Mouse (Mus musculus) gastrocnemius, postnatal 14 days (tissue): ENCODE data around the gene Gm20708. TPM values are rescaled to one million over a fixed set of nuclear protein-coding genes. Genes with fewer than 3 reads are reported as not detected.
"Not testable (repeated sequence)": the region's sequence is repeated elsewhere in the genome, so short reads cannot be mapped to it uniquely, and the experiment has no call there.

Experiments
- DNase-seq: peaks from one replicate; pipeline ENCODE4 v3.0.0; 2021; ENCODE audit warnings: mixed read lengths
- intact Hi-C: fragments of 180-260 bp; cut with DNase I; formaldehyde crosslinking; loops from one replicate; pipeline ENCODE4 v1.15.1; 2025; ENCODE audit warnings: low total_unique reads
- total RNA-seq, 2 experiments: library from RNA; stranded (reverse); gene quantifications; 2 replicates each; pipeline ENCODE4 v1.2.3; 2021

The Gm20708 gene
- total RNA-seq, 2 experiments from 2014 or later, result 0.73 to 1.5 TPM

DNA sequence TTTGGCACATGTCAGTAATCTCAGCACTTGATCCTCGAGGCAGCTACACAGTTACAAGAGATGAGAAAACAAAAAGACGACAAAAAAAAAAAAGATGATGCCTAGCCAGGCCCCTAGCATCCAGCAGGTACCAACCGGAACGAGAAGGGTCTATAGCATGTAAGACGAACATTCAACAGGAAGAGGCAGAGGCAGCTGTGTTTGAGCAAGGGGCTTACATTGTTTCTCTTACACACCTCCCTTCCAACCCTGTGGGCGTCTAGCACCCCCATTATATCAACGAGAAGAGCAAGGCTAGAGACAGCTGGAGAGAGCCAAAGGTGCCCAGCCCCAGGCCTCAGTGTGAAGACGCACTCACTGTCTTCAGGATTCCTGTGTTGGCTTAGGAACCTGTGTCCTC is 17.4 kb downstream of the Gm20708 start:
- intact Hi-C loops, result no loop called here

DNA sequence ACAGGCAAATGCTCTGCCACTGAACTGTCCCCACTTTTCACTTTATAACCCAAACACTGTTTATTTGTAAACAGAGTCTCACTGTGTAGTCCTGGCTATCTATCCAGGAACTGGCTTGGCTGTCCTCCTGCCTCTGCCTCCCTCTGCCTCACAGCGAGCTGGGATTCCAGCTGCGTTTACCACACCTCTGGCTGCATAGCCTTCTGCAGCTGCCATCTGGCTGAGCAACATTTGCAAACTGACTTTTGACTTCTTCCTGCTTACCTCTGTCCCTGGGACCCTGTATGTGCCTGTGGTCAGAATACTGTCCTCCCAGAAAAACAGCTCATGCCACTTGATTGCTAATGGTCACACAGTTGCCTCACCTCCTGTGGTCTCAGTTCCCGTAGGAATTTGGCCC is 17.9 kb downstream of the Gm20708 start:
- intact Hi-C loops, result no loop called here
- DNase-seq, result no peak

More for the DNA sequence above, 17.4 kb downstream of the Gm20708 start:
- no peak for DNase-seq

DNA sequence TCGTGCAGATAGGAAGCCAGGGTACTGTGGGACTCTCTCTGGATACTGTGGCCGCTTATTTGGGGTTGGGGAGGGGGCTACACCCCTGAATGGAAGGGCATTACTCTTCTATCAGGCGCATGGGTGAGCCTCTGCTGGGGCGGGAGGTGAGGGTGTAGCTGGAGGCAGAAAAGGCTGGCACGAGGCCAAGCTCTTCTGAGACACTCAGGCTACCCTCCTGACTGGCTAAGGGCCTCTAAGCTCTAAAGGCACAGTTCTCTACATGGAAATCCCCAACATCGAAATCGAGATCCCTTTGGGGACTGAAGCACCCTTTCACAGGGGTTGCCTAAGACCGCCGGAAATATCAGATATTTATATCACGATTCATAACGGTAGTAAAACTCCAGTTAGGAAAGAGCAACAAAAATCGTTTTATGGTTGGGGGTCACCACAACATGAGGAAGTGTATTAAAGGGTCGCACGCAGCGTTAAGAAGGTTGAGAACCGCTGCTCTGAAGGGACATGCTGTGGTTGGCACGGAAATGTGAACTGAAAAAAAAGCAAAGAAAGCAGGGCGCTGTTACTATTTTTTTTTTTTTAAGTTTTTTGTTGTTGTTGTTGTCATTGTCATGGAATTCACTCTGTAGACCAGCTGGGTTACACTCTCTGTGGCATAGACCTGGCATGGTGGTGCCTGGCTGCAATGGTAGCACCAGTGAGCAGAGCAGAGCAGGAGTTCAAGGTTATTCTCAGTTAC is 18.9 kb downstream of the Gm20708 start:
- DNase-seq, result peak; percentile 38
- intact Hi-C loops, result no loop called here

DNA sequence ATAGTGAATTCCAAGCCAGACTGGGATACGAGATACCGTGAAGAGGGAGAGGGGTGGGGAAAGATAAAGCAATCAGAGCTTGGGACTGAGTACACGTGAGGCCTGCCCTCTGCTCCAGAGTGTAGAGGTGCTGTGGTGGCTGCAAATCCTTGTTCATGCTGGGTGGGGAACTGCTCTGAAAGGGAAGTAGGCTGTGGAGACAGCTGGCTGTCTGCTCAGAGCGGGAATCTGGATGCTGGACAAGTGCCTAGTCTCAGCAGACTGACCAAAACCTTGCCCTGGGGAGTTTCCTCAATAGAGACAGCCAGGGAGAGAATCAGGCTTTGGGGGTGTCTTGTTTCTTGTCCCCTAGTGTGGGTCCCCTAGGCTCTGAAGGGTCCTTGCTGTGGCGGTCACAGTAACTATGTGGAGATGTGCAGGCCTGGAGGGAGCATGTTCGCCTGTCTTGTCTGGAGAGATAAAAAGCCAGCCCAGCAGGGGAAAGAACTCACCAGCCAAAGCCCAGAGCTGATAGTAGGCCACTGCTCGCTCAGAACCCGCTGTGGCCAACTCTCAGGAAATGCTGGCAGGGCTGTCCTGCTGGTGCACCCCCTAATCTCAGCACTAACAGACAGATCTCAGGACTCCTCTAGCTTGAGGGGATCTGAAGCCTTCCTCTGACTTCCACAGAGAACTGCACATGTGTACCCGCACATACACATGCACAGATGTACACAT is 19.6 kb downstream of the Gm20708 start:
- intact Hi-C loops, result no loop called here
- DNase-seq, result peak; percentile 50

DNA sequence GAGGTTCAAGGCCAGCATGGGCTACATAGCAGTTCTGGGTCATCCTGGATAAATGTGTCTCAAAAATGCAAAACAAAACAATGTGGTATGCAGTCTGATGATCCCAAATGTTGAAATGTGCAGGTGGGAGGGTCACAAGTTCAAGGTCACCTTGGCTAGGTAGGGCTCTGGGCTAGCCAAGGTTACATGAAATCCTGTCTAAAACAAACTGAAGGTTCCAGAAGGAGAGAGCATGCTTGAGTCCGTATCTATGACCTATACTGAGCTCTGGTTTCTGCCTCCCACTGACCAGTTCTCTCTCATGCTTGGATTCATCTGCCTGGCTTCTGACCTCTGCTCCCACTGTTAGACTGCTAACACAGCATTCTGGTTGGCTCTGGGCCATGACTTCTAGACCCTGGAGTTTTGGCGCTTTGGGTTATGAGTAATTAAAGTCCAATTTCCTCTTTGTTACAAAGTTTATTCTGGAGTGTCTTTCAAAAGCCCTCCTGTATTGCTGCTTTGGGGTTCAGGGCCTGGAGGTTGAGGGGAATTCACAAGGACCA is 20.3 kb downstream of the Gm20708 start:
- intact Hi-C loops, result no loop called here
- peak; percentile 35 for DNase-seq

DNA sequence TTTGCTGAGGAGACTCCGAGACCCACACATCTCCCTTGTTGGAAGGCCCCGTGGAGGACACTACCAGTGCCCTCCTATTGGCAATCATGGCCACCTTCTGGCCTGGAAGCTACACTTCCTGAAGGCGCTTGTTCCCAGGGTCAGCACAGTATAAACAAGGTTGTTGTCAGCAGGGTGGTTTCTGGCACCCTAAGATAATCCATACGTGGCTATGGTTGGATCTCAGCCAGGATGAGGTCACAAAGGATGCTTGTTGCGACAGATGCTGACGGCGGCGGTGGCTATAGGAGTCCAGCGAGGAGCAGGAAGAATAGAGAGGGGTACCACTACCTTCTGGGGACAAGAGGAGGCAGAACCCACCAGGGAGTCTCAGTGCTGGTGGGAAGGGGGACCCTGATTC is 20.9 kb downstream of the Gm20708 start:
- no peak for DNase-seq
- intact Hi-C loops, result no loop called here

DNA sequence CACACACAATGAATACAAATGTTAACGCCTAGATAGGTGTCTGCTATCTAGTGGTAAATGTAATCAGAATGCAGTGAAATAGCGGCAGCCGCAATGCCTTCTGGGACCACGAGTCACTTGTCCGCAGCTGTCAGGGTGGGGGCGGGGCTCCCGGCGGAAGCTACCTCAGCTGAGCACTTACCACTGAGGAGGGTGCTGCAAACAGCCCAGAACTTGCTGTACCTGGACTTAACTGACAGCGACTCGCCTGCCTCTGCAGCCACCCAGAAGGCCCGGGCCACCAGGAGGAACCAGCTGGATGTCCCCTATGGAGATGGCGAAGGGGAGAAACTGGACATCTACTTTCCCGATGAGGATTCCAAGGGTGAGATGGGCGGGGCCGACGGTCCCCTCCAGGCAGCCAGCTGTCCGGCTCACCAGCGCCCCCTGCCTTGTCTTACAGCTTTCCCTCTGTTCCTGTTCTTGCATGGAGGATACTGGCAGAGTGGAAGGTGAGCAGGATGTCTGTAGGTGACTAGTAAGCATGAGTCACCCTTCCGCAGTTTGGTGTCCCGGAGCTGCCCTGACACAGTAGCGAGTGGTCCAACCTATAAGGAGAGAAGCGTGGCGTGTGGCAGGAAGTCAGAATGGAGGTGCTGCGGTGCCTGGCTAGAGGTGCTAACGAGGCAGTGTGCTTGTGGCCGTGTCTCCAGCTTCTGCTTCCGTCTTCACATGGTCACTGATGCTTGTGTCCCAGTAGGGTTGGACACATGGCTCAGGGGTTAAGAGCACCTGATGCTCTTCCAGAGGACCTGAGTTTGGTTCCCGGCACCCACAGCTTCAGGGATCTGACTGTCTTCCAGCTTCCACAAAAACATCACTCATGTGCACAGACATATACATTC is 22.9 kb downstream of the Gm20708 start:
- intact Hi-C loops, result no loop called here
- DNase-seq, result peak; percentile 83

DNA sequence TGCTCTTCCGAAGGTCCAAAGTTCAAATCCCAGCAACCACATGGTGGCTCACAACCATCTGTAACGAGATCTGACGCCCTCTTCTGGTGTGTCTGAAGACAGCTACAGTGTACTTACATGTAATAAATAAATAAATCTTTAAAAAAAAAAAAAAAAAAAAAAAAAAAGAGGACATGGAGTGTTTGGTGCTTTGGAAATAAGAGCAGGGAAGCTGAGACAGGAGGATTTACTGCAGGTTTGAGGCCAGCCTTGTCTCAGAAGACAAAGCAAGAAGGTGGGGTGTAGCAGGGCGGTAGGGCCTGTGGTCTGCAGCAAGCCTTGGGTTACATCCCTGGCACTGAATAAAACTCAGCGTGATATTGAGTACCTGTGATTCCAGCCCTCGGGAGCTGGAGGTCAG is 24.0 kb downstream of the Gm20708 start:
- DNase-seq, intact Hi-C loops: not testable (repeated sequence)

DNA sequence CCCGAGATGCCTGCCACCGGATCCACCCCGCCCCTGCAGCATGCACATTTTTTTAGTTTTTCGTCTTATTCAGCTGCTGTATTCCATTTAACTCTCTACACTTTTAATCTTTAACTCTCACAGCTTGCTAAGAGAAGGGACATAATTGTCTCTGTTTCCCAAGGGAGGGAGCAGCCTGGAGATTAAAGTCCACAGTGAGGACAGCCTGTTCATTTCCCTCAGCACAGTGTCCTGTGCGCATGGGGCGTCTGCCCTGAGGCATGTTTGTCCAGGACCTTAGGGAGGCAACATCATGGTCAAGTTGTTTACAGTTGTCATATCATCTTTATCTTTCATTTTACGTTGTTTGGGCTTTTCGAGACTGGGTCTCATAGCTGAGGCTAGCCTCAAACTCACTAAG is 24.6 kb downstream of the Gm20708 start:
- no peak for DNase-seq
- intact Hi-C loops, result no loop called here

DNA sequence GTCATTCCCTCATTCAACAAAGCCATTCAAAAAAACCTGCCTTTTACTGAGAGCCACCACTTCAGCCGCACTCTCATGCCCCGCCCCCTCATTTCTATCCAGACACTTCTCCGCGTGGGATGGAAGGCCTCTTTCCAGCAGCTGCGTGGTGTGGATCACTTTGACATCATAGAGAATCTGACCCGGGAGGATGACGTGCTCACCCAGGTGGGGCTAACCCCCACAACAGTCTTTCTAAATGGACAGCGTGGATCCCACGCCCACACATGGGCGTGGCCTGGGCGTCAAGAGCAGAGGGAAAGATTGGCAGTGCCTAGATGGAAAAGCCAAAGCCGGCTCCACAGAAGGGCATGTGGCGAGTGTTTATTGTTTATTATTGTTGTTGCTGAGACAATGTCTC is 26.8 kb downstream of the Gm20708 start:
- intact Hi-C loops, result no loop called here

DNA sequence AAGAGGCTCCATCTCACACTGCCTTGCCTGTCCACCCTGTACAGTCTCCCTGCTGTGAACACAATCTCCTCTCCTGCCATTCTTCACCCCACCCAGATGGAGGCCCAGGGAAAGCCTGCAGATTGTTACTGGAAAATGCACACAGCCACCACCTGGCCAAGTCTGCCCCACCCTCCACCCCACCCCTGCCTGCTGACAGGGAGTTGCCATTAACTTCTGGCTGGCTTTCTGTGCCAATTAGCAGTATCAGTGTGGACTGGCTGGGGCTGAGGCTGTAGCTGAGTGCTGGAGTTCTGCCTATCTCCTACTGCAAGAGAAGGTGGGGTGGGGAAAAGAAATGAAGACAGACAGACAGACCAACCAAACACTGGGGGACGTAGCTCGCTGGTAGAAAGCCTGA is 29.1 kb downstream of the Gm20708 start:
- intact Hi-C loops, result no loop called here
- no peak for DNase-seq

More for the DNA sequence above, 26.8 kb downstream of the Gm20708 start:
- DNase-seq, result peak; percentile 30

DNA sequence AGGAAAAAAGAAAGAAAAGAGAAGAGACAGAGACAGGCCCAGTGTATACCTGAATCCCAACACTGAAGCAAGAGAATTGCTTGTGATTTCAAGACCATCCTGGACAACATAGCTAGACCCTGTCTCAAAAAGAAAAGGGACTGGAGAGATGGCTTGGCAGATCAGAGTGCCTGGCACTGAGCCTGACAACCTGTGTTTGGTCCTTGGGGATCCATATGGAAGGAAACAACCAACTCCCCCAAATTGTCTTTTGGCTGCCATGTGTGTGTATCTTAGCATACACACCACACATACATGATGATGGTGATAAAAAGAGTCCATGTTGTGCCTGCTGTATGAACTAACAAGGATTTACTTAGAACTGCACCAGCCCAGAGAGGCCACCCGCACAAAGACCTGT is 29.6 kb downstream of the Gm20708 start:
- no peak for DNase-seq
- intact Hi-C loops, result no loop called here

DNA sequence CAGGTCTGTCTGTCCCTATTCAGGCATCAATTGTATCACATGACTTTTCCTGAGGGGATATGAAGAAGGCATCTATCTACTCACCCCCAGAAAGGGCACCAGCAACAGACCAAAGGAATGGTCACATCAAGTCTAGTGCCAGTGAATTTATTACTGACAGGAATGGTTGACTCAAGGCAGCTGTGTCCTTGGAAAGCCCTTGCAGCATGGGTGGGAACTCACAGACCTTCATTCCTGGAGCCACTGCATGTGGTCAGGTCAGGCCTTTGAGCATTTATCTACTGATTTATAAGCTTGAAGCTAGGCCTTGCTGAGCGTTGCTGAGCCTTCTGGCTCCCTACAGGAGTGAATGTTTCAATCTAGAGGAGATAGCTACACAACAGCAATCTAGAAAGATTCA is 31.4 kb downstream of the Gm20708 start:
- intact Hi-C loops, result no loop called here
- DNase-seq, result no peak

DNA sequence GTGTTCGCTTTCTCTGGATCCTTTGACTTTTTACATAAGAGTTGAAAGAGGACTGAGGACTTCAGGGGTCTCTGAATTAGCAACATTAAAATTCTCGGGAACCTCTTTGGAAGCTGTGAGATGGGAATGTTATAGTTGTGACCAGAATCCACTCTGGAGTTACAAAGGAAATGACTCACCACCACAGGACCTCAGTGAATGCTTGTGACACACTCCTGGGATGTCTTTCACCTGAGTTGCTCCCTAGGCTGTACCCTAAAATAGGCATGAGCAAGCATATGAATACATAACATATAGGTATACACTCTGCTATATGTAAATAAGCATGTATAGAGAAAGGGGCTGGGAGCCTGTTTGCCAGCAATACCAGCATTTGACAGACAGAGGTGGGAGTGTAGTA is 34.0 kb downstream of the Gm20708 start:
- intact Hi-C loops, result no loop called here
- no peak for DNase-seq

DNA sequence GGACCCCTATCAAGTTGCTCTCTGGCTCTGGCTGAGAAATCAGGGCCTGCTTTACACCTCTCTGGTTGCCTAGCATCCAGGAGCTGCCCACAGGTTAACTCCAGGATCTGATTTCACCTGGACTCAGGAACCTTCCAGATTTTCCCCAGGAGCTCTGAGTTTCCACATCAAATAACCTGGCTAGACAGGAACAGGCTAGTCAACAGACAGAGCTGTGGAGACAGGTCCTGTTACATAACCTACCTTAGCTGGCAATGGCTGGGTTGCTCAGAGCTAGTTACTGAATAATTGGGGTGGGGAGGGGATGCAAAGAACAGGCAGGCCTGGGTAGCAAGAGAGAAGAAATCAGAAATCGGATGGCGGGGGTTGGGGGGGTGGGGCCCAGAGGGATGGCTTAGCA is 35.5 kb downstream of the Gm20708 start:
- DNase-seq, result no peak
- intact Hi-C loops, result no loop called here

DNA sequence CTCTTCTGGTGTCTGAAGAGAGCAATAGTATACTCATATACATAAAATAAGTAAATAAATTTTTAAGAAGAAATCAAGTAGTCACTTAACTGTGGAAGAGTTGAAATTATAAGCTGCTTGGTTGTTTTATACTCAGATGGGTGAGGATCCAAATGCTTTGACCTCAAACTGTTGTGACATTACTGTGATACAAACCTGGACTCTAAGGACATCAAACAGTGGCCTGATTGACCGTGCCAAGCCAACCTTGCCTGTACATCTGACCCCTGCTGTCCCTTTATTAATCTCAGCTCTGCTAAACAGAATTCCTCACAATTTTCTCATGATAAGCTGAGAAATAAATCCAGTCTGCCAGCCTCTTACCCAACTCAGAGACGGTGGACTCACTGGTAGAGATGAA is 36.2 kb downstream of the Gm20708 start:
- no peak for DNase-seq
- intact Hi-C loops, result no loop called here

DNA sequence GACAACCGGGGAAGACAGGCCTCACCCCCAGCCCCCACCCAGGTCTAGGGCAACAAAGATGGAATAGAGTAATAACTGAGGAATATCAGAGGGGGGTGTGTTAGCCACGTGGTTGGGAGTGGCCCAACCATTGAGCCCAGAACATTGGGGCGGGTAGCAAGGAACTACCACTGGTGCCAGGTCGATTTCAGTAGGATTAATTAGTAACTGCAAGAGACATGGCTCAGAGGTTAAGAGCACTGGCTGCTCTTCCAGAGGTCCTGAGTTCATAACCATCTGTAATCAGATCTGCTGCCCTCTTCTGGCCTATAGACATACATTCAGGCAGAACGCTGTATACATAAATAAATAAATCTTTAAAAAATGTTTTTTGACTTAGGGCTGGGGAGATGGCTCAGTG is 37.2 kb downstream of the Gm20708 start:
- intact Hi-C loops, result no loop called here
- DNase-seq, result no peak

DNA sequence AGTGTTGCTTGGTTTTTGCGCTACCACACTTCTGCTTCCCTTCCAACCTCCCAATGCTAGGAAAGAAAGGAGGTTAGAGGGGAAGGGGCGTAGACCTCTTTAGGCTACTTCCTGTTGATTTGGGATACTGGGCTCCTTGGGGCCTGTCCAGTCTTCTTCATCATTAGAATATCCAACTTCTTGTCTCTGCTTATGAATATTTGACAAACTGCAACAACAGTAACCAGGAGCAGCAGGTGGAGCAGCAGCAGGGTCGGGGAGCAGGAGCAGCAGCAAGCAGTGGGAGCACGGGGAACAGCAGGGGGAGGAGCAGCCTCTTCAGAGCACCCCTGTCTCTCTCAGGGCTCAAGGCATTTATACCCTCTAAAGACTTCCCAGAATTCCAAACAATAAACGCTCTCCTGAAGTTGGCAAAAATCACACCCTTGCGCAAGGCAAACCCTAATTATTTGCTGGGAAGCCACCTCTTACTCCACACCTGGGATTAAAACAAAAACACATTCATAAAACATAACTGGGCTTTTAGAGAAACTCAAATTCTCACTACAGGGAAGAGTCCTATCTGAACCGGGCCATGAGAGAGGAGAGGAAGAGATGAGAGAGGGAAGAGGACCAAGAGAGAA is 38.2 kb downstream of the Gm20708 start:
- DNase-seq, result no peak
- intact Hi-C loops, result no loop called here

DNA sequence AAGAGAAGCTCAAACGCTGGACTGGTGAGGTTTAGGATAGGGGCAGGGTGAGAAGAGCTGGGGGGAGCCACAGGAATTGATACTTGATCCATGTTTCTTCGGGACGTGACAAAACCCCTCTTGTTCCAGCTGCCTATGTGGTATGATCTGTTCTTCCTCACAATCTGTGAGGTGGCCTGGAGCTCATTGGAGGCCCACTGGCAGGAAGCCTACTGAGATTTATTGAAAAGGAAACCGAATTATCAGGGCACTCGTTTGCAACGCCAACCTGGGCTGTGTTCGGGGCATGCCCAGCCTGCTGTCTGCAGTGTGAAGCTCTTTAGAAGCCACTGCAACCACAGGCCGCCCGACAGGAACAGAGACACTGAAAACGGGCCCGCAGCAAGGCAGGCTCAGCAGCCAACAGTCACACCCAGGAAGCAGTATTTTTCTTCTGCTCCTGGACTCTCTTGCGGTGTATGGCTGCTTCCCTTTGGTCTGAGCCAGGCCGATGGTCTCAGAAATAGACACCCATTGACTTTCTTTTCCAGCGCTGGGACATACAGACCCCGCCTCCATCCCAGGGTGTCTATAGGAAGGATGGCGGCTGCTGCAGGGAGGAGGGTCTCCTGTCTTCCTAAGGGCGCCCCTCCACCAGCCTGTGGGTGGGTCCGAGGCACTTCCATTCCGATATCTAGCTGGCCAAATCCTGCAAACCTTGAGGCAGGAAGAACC is 39.0 kb downstream of the Gm20708 start:
- DNase-seq, result peak; percentile 44
- intact Hi-C loops, result no loop called here
